Mouse (Mus musculus): Measurements from ENCODE around the gene Mtx1.

- no peak for TF ChIP-seq CTCF (IDR thresholded peaks at IDR 0.05; ENCODE audit: low read depth)
- no peak for TF ChIP-seq EP300 (IDR thresholded peaks at IDR 0.05; ENCODE audit: low read depth)
Measured at GRCm38 (mm10) chr3:89225918-89226317, 970 bp downstream of the Mtx1 start.
